Mouse (Mus musculus): Measurements from ENCODE around the gene Znrf1. TPM values are rescaled to one million over a fixed set of nuclear protein-coding genes. Genes with fewer than 3 reads are reported as not detected.

Gene Znrf1
- polyA plus RNA-seq, 1 experiment: 237 TPM

DNA sequence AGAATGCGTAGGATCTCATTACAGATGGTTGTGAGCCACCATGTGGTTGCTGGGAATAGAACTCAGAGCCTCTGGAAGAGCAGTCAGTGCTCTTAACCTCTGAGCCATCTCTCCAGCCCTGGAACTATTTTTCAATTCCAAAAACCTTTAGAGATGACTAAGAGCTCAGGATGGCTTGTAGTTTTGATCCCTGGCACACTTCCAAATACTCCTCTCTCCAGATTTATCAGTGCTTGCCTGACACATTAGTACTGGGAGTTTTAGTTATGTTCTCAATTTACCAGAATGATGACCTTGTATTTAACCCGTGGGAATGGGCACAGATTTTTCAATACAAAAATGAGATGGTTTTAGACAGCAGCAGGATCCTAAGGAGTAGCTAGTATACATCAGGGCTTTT, 130.9 kb downstream of the Znrf1 start:
- TF ChIP-seq CTCF (IDR thresholded peaks at IDR 0.05; ENCODE audit: borderline replicate concordance, extremely low read depth, insufficient read depth, insufficient read length) (no peak), POLR2A (IDR thresholded peaks at IDR 0.05; ENCODE audit: borderline replicate concordance, extremely low read depth, insufficient read depth, insufficient read length, poor library complexity, severe bottlenecking) (no peak)
- no peak for DNase-seq (ENCODE audit: low read depth)

Other genes with a start within 250 kb of the Znrf1 start
- gene Rfwd3, start 235.9 kb upstream of the Znrf1 start, polyA plus RNA-seq (2012; rRNA removed): 22.9 and 24.2 TPM in 2 replicates
- 0.19 and 0.23 TPM in 2 replicates for gene Mlkl, start 197.9 kb upstream of the Znrf1 start, polyA plus RNA-seq (2012; rRNA removed)
- 0.20 and 0.37 TPM in 2 replicates for gene Fa2h, start 142.3 kb upstream of the Znrf1 start, polyA plus RNA-seq (2012; rRNA removed)
- gene Wdr59, start 14.0 kb upstream of the Znrf1 start, polyA plus RNA-seq (2012; rRNA removed): 14.2 and 16.0 TPM in 2 replicates
- gene Ldhd, start 94.3 kb downstream of the Znrf1 start, polyA plus RNA-seq (2012; rRNA removed): 0.58 and 0.68 TPM in 2 replicates
- gene Zfp1, start 107.3 kb downstream of the Znrf1 start, polyA plus RNA-seq (2012; rRNA removed): 25.6 and 25.9 TPM in 2 replicates
- gene Ctrb1, start 154.9 kb downstream of the Znrf1 start, polyA plus RNA-seq (2012; rRNA removed): 0.10 and 0.22 TPM in 2 replicates
- 101 and 113 TPM in 2 replicates for gene Bcar1, start 207.7 kb downstream of the Znrf1 start, polyA plus RNA-seq (2012; rRNA removed)

All from brain, embryonic 14.5 days (tissue).